Mouse (Mus musculus): ENCODE data around the gene Gm11114. TPM values are rescaled to one million over a fixed set of nuclear protein-coding genes. Genes with fewer than 3 reads are reported as not detected.

The Gm11114 gene
- not detected in 2 replicates for polyA plus RNA-seq (2014; fragmentation: Nextera tagmentation; extraction: Ambion mirVana)

DNA sequence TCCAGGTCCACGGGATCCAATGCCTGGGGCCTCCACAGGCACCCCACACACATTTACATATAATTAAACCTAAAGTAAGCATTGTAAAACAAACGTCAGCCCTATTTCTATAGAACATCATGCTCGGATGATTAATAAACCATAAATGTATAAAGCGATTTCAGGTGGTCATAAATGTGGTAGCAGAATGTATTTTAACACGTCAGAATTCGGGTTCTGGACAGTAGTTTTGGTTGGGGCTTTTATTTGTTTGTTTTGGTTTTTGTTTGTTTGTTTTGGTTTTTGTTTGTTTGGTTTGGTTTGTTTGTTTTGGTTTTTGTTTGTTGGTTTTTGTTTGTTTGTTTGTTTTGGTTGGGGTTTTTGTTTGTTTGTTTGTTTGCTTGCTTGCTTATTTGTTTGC, at the start of gene Gm11114:
Gm11114 (plus strand) TSS at position 301 of the 400 bp plus-strand sequence.
- H3K9ac ChIP-seq: no peak within 1 kb of the TSS

GRCm38 (mm10) chr9:85266847-85267246, 45.7 kb upstream of the Gm11114 start:
- Histone ChIP-seq H3K9ac (no peak overlapping the region), H3K4me3 (ENCODE audit: low read depth, low read length) (no peak overlapping the region), H3K9me3 (ENCODE audit: low read depth, low read length) (no peaks in the 10 kb centered on the region), H3K36me3 (ENCODE audit: insufficient read depth) (no peaks in the 10 kb centered on the region), H3K4me2 (no peak overlapping the region), H3K27ac (ENCODE audit: low read depth) (no peak overlapping the region), H3K27me3 (ENCODE audit: insufficient read depth, low read length) (no peaks in the 10 kb centered on the region), H3K4me1 (ENCODE audit: insufficient read depth) (no peaks in the 10 kb centered on the region)
- 49% methylated on average over 5 of the region's 5 CpGs for WGBS
- no peak for TF ChIP-seq CTCF (IDR thresholded peaks at IDR 0.05; ENCODE audit: low read depth)
- no peak for DNase-seq
- no peak for ATAC-seq (ENCODE audit: insufficient read depth)

More for the DNA sequence above, at the start of gene Gm11114:
- DNase-seq (no peak), ATAC-seq (ENCODE audit: insufficient read depth) (no peak)
- Histone ChIP-seq H3K36me3 (ENCODE audit: insufficient read depth) (no peaks in the 10 kb centered on the region), H3K9me3 (ENCODE audit: low read depth, low read length) (no peaks in the 10 kb centered on the region), H3K27ac (ENCODE audit: low read depth) (no peak within 1 kb of the TSS), H3K4me3 (ENCODE audit: low read depth, low read length) (no peak within 1 kb of the TSS), H3K4me2 (no peak within 1 kb of the TSS), H3K4me1 (ENCODE audit: insufficient read depth) (no peaks in the 10 kb centered on the region), H3K27me3 (ENCODE audit: insufficient read depth, low read length) (no peaks in the 10 kb centered on the region)
- WGBS: 83% methylated on average over 6 of the region's 6 CpGs
- TF ChIP-seq CTCF (IDR thresholded peaks at IDR 0.05; ENCODE audit: low read depth): no peak

DNA sequence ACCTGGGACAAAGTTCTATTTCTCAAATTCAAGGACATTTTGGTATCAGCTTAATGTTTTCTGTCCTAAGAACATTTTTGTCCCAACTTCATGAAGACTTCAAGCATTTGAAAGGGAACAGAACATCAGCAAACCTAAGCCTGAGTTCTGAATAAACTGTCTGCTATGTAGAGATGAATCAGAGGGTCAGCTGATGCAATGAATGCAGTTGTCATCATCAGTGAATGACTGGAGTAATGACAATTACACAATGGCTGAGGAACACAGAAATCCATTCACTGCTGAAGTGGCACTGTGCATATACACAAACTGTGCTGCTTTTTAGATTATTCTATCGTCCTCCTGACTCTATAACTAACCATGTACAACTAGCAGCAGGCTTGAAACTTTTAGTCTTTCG, 38.5 kb upstream of the Gm11114 start:
- Histone ChIP-seq H3K27ac (ENCODE audit: low read depth) (no peak overlapping the region), H3K4me2 (no peak overlapping the region)
- WGBS: 67% methylated on average over 2 of the region's 2 CpGs

DNA sequence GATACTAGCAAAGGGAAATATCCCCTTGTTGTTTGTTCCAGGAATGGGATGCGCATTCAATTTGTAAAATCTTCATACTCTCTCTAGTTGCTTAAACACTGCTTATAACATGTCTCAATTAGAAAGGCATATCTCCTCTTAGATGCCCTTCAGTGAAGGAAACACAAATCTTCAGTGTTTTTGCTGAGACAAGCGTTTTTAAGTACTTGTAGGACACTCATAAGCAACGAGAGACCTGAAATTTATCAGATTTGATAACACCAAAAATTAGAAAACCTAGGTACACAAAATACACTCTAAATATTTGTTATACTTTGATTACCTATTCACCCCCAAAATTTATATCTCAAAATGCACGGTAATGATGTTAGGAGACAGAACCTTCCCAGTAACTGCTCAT, 9.7 kb upstream of the Gm11114 start:
- 73% methylated on average over 4 of the region's 4 CpGs for WGBS
- Histone ChIP-seq H3K9ac (no peak overlapping the region), H3K27me3 (ENCODE audit: insufficient read depth, low read length) (no peaks in the 10 kb centered on the region), H3K4me1 (ENCODE audit: insufficient read depth) (no peaks in the 10 kb centered on the region), H3K9me3 (ENCODE audit: low read depth, low read length) (no peaks in the 10 kb centered on the region; the same call in 1 of the 2 replicates), H3K4me2 (no peak overlapping the region), H3K4me3 (ENCODE audit: low read depth, low read length) (no peak overlapping the region), H3K27ac (ENCODE audit: low read depth) (no peak overlapping the region), H3K36me3 (ENCODE audit: insufficient read depth) (no peaks in the 10 kb centered on the region)
- no peak for TF ChIP-seq CTCF (IDR thresholded peaks at IDR 0.05; ENCODE audit: low read depth)
- DNase-seq: no peak
- no peak for ATAC-seq (ENCODE audit: insufficient read depth)

More for the DNA sequence above, 38.5 kb upstream of the Gm11114 start:
- H3K27me3 ChIP-seq (ENCODE audit: insufficient read depth, low read length): no peaks in the 10 kb centered on the region
- no peaks in the 10 kb centered on the region for H3K4me1 ChIP-seq (ENCODE audit: insufficient read depth)
- H3K36me3 ChIP-seq (ENCODE audit: insufficient read depth): no peaks in the 10 kb centered on the region
- no peak overlapping the region for H3K4me3 ChIP-seq (ENCODE audit: low read depth, low read length)
- no peak for DNase-seq
- no peaks in the 10 kb centered on the region for H3K9me3 ChIP-seq (ENCODE audit: low read depth, low read length)
- no peak for TF ChIP-seq CTCF (IDR thresholded peaks at IDR 0.05; ENCODE audit: low read depth)
- H3K9ac ChIP-seq: no peak overlapping the region
- ATAC-seq (ENCODE audit: insufficient read depth): no peak

DNA sequence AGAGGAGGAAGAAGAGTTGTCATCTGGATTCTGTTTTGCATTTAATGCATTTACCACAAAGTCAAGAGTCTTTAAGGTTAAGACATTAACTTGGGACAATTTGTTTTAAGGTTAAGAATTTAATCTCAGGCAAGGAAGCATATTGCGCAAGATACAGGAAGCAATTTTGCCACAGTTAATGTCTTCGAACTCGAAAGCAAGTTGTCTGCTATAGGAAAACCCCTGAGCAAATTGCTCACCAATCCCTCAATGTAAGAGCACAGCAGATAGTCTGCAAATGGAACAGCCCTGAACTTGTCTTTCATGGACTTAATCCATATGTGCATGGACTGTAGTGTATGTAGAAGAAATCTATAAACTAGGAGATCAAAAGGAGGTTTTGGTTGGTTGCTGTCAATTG, 9.2 kb upstream of the Gm11114 start:
- H3K36me3 ChIP-seq (ENCODE audit: insufficient read depth): no peaks in the 10 kb centered on the region
- H3K27ac ChIP-seq (ENCODE audit: low read depth): no peak overlapping the region
- 72% methylated on average over 3 of the region's 3 CpGs for WGBS
- no peaks in the 10 kb centered on the region; the same call in 1 of the 2 replicates for H3K9me3 ChIP-seq (ENCODE audit: low read depth, low read length)
- no peak overlapping the region for H3K4me3 ChIP-seq (ENCODE audit: low read depth, low read length)
- H3K4me2 ChIP-seq: no peak overlapping the region
- ATAC-seq (ENCODE audit: insufficient read depth) (no peak), DNase-seq (no peak)
- H3K4me1 ChIP-seq (ENCODE audit: insufficient read depth): no peaks in the 10 kb centered on the region
- no peak for TF ChIP-seq CTCF (IDR thresholded peaks at IDR 0.05; ENCODE audit: low read depth)
- no peak overlapping the region for H3K9ac ChIP-seq
- H3K27me3 ChIP-seq (ENCODE audit: insufficient read depth, low read length): no peaks in the 10 kb centered on the region

DNA sequence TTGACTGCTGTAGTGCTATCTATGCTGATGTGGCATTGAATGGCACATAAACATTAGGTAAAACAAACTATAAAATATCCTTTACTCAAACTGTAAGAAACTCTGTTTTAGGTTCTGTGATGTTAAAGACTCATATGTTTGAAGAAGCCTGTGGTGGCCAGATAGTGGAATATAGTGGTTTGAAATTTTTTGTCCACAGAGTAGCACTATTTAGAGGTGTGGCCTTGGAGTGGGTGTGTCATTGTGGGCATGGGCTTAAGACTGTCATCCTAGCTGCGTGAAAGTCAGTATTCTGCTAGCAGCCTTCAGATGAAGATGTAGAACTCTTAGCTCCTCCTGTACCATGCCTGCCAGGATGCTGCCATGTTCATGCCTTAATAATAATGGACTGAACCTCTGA, 3.5 kb downstream of the Gm11114 start:
- H3K9me3 ChIP-seq (ENCODE audit: low read depth, low read length): no peaks in the 10 kb centered on the region
- no peak for TF ChIP-seq CTCF (IDR thresholded peaks at IDR 0.05; ENCODE audit: low read depth)
- no peak for ATAC-seq (ENCODE audit: insufficient read depth)
- no peak overlapping the region for H3K4me2 ChIP-seq
- no peaks in the 10 kb centered on the region for H3K4me1 ChIP-seq (ENCODE audit: insufficient read depth)
- H3K27me3 ChIP-seq (ENCODE audit: insufficient read depth, low read length): no peaks in the 10 kb centered on the region
- WGBS: 39% methylated on average over 1 of the region's 1 CpGs
- no peaks in the 10 kb centered on the region for H3K36me3 ChIP-seq (ENCODE audit: insufficient read depth)
- H3K4me3 ChIP-seq (ENCODE audit: low read depth, low read length): no peak overlapping the region
- no peak overlapping the region for H3K27ac ChIP-seq (ENCODE audit: low read depth)
- H3K9ac ChIP-seq: no peak overlapping the region
- no peak for DNase-seq

GRCm38 (mm10) chr9:85320167-85320951, 7.8 kb downstream of the Gm11114 start:
- Histone ChIP-seq H3K36me3 (ENCODE audit: insufficient read depth) (peaks cover 8% of the 10 kb centered on the region; the same call in 1 of the 2 replicates), H3K9ac (no peak overlapping the region), H3K27ac (ENCODE audit: low read depth) (no peak overlapping the region), H3K27me3 (ENCODE audit: insufficient read depth, low read length) (no peaks in the 10 kb centered on the region), H3K9me3 (ENCODE audit: low read depth, low read length) (no peaks in the 10 kb centered on the region), H3K4me1 (ENCODE audit: insufficient read depth) (peaks cover 5% of the 10 kb centered on the region; the same call in 1 of the 2 replicates), H3K4me3 (ENCODE audit: low read depth, low read length) (no peak overlapping the region), H3K4me2 (no peak overlapping the region)
- 50% methylated on average over 8 of the region's 8 CpGs for WGBS
- no peak for TF ChIP-seq CTCF (IDR thresholded peaks at IDR 0.05; ENCODE audit: low read depth)
- peak; percentile 25; the same call in 1 of the 2 replicates for ATAC-seq (ENCODE audit: insufficient read depth)
- DNase-seq: peak; percentile 23

All from lung, embryonic 14.5 days (tissue).